Mouse (Mus musculus): ENCODE measurements around the gene Dpp3. TPM values are rescaled to one million over a fixed set of nuclear protein-coding genes. Genes with fewer than 3 reads are reported as not detected.
"Not testable (repeated sequence)": the region's sequence is repeated elsewhere in the genome, so short reads cannot be mapped to it uniquely, and the experiment has no call there.

The Dpp3 gene
- polyA plus RNA-seq (2012; rRNA removed): 96.5 and 116 TPM in 2 replicates
- 90.9 and 94.0 TPM in 2 replicates for polyA plus RNA-seq (2014; fragmentation: Nextera tagmentation; extraction: Ambion mirVana)

- WGBS: under 1% methylated on average over 32 of the region's 32 CpGs
- Histone ChIP-seq H3K9me3 (ENCODE audit: control insufficient read depth, low read length) (no peaks in the 10 kb centered on the region), H3K9ac (ENCODE audit: low read depth, low read length, severe bottlenecking) (peak within 1 kb of the TSS; percentile 67), H3K36me3 (ENCODE audit: control insufficient read depth, insufficient read depth, low read length) (peaks cover 31% of the 10 kb centered on the region), H3K27ac (replicated peaks; ENCODE audit: low read depth, low read length) (peak within 1 kb of the TSS; percentile 79), H3K4me2 (replicated peaks; ENCODE audit: low read depth, low read length, severe bottlenecking) (peak within 1 kb of the TSS; percentile 50), H3K4me3 (replicated peaks; ENCODE audit: low read length) (peak within 1 kb of the TSS; percentile 67), H3K27me3 (ENCODE audit: control insufficient read depth, insufficient read depth, low read length) (no peaks in the 10 kb centered on the region), H3K4me1 (ENCODE audit: control insufficient read depth, insufficient read depth, low read length) (peaks cover 9% of the 10 kb centered on the region; the same call in 1 of the 2 replicates)
- DNase-seq (ENCODE audit: low spot score): peak; percentile 98
- peak; percentile 99 for ATAC-seq (ENCODE audit: low FRiP score, low read depth)
- peak; percentile 94; the same call in 1 of the 2 replicates for TF ChIP-seq POLR2A (IDR thresholded peaks at IDR 0.05; ENCODE audit: borderline replicate concordance, extremely low read depth, insufficient read depth, insufficient read length)
Measured at GRCm38 (mm10) chr19:4927904-4928531, at the start of gene Dpp3. Gene Dpp3, minus strand, starts transcription at chr19:4928287.

DNA sequence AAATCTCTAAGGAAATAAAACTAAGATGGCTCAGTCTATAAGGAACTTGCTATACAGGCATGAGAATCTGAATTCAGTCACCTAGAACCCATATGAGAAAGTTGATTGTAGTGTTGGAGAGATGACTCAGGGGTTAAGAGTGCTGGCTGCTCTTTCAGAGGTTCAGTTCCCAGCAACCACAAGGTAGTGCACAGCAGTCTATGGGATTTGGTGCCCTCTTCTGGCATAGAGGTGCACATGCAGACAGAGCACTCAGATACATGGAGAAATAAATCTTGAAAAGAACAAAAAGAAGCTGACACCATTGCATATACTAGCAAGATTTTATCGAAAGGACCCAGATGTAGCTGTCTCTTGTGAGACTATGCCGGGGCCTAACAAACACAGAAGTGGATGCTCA, 40.1 kb upstream of the Dpp3 start:
- TF ChIP-seq POLR2A (IDR thresholded peaks at IDR 0.05; ENCODE audit: borderline replicate concordance, extremely low read depth, insufficient read depth, insufficient read length): no peak

GRCm38 (mm10) chr19:4961928-4962601, 34.0 kb upstream of the Dpp3 start, which contains the start of gene Mrpl11:
Gene Mrpl11, plus strand, starts transcription at chr19:4962147.
- peak within 1 kb of the TSS; percentile 73 for H3K27ac ChIP-seq (replicated peaks; ENCODE audit: low read depth, low read length)
- peak within 1 kb of the TSS; percentile 64 for H3K4me2 ChIP-seq (replicated peaks; ENCODE audit: low read depth, low read length, severe bottlenecking)
- H3K4me3 ChIP-seq (replicated peaks; ENCODE audit: low read length): peak within 1 kb of the TSS; percentile 73
- TF ChIP-seq POLR2A (IDR thresholded peaks at IDR 0.05; ENCODE audit: borderline replicate concordance, extremely low read depth, insufficient read depth, insufficient read length): no peak
- H3K9me3 ChIP-seq (ENCODE audit: control insufficient read depth, low read length): no peaks in the 10 kb centered on the region
- peaks cover 4% of the 10 kb centered on the region; the same call in 1 of the 2 replicates for H3K4me1 ChIP-seq (ENCODE audit: control insufficient read depth, insufficient read depth, low read length)
- peaks cover 27% of the 10 kb centered on the region for H3K36me3 ChIP-seq (ENCODE audit: control insufficient read depth, insufficient read depth, low read length)
- WGBS: under 1% methylated on average over 34 of the region's 34 CpGs
- DNase-seq (ENCODE audit: low spot score): peak; percentile 93
- H3K27me3 ChIP-seq (ENCODE audit: control insufficient read depth, insufficient read depth, low read length): no peaks in the 10 kb centered on the region
- H3K9ac ChIP-seq (ENCODE audit: low read depth, low read length, severe bottlenecking): peak within 1 kb of the TSS; percentile 66
- ATAC-seq (ENCODE audit: low FRiP score, low read depth): peak; percentile 99

More for the DNA sequence above, 40.1 kb upstream of the Dpp3 start:
- no peak overlapping the region for H3K4me2 ChIP-seq (replicated peaks; ENCODE audit: low read depth, low read length, severe bottlenecking)
- no peaks in the 10 kb centered on the region for H3K27me3 ChIP-seq (ENCODE audit: control insufficient read depth, insufficient read depth, low read length)
- DNase-seq (ENCODE audit: low spot score) (no peak), ATAC-seq (ENCODE audit: low FRiP score, low read depth) (no peak)
- no peaks in the 10 kb centered on the region for H3K9me3 ChIP-seq (ENCODE audit: control insufficient read depth, low read length)
- WGBS: 79% methylated on average over 2 of the region's 2 CpGs
- H3K4me1 ChIP-seq (ENCODE audit: control insufficient read depth, insufficient read depth, low read length): no peaks in the 10 kb centered on the region
- H3K36me3 ChIP-seq (ENCODE audit: control insufficient read depth, insufficient read depth, low read length): peaks cover 36% of the 10 kb centered on the region
- H3K9ac ChIP-seq (ENCODE audit: low read depth, low read length, severe bottlenecking): no peak overlapping the region
- H3K27ac ChIP-seq (replicated peaks; ENCODE audit: low read depth, low read length): no peak overlapping the region
- H3K4me3 ChIP-seq (replicated peaks; ENCODE audit: low read length): no peak overlapping the region

DNA sequence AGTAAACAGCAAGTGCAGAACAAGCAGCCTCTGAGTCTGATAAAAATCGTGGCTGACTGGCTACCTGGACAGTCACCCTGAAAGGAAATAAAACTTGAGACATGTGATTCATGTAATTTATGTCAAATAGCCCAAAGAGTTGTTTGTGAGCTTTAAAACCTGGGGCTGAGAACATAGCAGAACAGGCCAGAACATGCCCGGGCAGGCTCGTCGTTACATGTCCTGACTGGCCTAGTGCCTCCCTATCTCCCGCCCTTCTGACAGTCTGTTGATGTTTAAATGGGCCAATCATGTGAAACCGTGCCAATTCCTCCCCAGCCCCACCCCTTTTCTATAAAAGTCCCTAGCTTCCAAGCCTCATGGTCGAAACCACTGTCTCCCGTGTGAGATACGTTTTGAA, 20.6 kb upstream of the Dpp3 start:
- ATAC-seq (ENCODE audit: low FRiP score, low read depth); H3K36me3 ChIP-seq (ENCODE audit: control insufficient read depth, insufficient read depth, low read length): not testable (repeated sequence)
- 80% methylated on average over 9 of the region's 9 CpGs for WGBS

GRCm38 (mm10) chr19:4945540-4945939, 17.5 kb upstream of the Dpp3 start:
- Histone ChIP-seq H3K4me3 (replicated peaks; ENCODE audit: low read length) (no peak overlapping the region), H3K9ac (ENCODE audit: low read depth, low read length, severe bottlenecking) (no peak overlapping the region), H3K27ac (replicated peaks; ENCODE audit: low read depth, low read length) (no peak overlapping the region), H3K4me2 (replicated peaks; ENCODE audit: low read depth, low read length, severe bottlenecking) (no peak overlapping the region), H3K4me1 (ENCODE audit: control insufficient read depth, insufficient read depth, low read length) (peaks cover 9% of the 10 kb centered on the region), H3K9me3 (ENCODE audit: control insufficient read depth, low read length) (no peaks in the 10 kb centered on the region), H3K27me3 (ENCODE audit: control insufficient read depth, insufficient read depth, low read length) (no peaks in the 10 kb centered on the region), H3K36me3 (ENCODE audit: control insufficient read depth, insufficient read depth, low read length) (no peaks in the 10 kb centered on the region)
- WGBS: 37% methylated on average over 6 of the region's 6 CpGs
- DNase-seq (ENCODE audit: low spot score) (no peak), ATAC-seq (ENCODE audit: low FRiP score, low read depth) (no peak)
- no peak for TF ChIP-seq POLR2A (IDR thresholded peaks at IDR 0.05; ENCODE audit: borderline replicate concordance, extremely low read depth, insufficient read depth, insufficient read length)

More for the DNA sequence above, 20.6 kb upstream of the Dpp3 start:
- not testable (repeated sequence) for H3K27ac ChIP-seq (replicated peaks; ENCODE audit: low read depth, low read length); DNase-seq (ENCODE audit: low spot score); H3K4me2 ChIP-seq (replicated peaks; ENCODE audit: low read depth, low read length, severe bottlenecking); H3K27me3 ChIP-seq (ENCODE audit: control insufficient read depth, insufficient read depth, low read length); H3K4me1 ChIP-seq (ENCODE audit: control insufficient read depth, insufficient read depth, low read length); H3K4me3 ChIP-seq (replicated peaks; ENCODE audit: low read length); H3K9ac ChIP-seq (ENCODE audit: low read depth, low read length, severe bottlenecking); H3K9me3 ChIP-seq (ENCODE audit: control insufficient read depth, low read length)

Measured in limb, embryonic 14.5 days (tissue).